Mouse (Mus musculus): ENCODE data around the gene Minpp1. TPM values are rescaled to one million over a fixed set of nuclear protein-coding genes. Genes with fewer than 3 reads are reported as not detected.
"Not testable (repeated sequence)": the region's sequence is repeated elsewhere in the genome, so short reads cannot be mapped to it uniquely, and the experiment has no call there.

Gene Minpp1
- 61.5 and 69.1 TPM in 2 replicates for polyA plus RNA-seq (2015; fragmentation: Nextera tagmentation; extraction: Ambion mirVana)

- WGBS = under 1% methylated on average over 64 of the region's 64 CpGs
- peak; percentile 87 for ATAC-seq (ENCODE audit: insufficient number of reproducible peaks, insufficient read depth, low FRiP score, low TSS enrichment, low read depth)
Observed at GRCm38 (mm10) chr19:32485681-32486105, at the start of gene Minpp1. Gene Minpp1 (plus strand): TSS chr19:32485769.

GRCm38 (mm10) chr19:32439356-32439755 is 46.2 kb upstream of the Minpp1 start:
- Histone ChIP-seq H3K27me3 (no peaks in the 10 kb centered on the region), H3K4me3 (no peak overlapping the region), H3K27ac (no peak overlapping the region), H3K4me1 (no peaks in the 10 kb centered on the region), H3K9me3 (peaks cover 5% of the 10 kb centered on the region; the same call in 1 of the 2 replicates), H3K4me2 (no peak overlapping the region), H3K9ac (no peak overlapping the region), H3K36me3 (no peaks in the 10 kb centered on the region)
- ATAC-seq (ENCODE audit: insufficient number of reproducible peaks, insufficient read depth, low FRiP score, low TSS enrichment, low read depth) = no peak
- 86% methylated on average over 2 of the region's 2 CpGs for WGBS

More at GRCm38 (mm10) chr19:32485681-32486105, at the start of gene Minpp1:
- Histone ChIP-seq H3K27me3 (no peaks in the 10 kb centered on the region), H3K27ac (peak within 1 kb of the TSS; percentile 88), H3K9ac (peak within 1 kb of the TSS; percentile 83), H3K4me1 (peaks cover 25% of the 10 kb centered on the region), H3K4me3 (peak within 1 kb of the TSS; percentile 71), H3K36me3 (no peaks in the 10 kb centered on the region), H3K9me3 (no peaks in the 10 kb centered on the region), H3K4me2 (peak within 1 kb of the TSS; percentile 77)

- Histone ChIP-seq H3K27me3 (no peaks in the 10 kb centered on the region), H3K9ac (no peak overlapping the region), H3K4me3 (no peak overlapping the region), H3K9me3 (peaks cover 5% of the 10 kb centered on the region; the same call in 1 of the 2 replicates), H3K4me1 (no peaks in the 10 kb centered on the region), H3K4me2 (no peak overlapping the region), H3K27ac (no peak overlapping the region), H3K36me3 (no peaks in the 10 kb centered on the region)
- no peak for ATAC-seq (ENCODE audit: insufficient number of reproducible peaks, insufficient read depth, low FRiP score, low TSS enrichment, low read depth)
- WGBS = 95% methylated on average over 9 of the region's 11 CpGs
Observed at GRCm38 (mm10) chr19:32441568-32441967, 44.0 kb upstream of the Minpp1 start.

GRCm38 (mm10) chr19:32448931-32449330 is 36.6 kb upstream of the Minpp1 start:
- Histone ChIP-seq H3K4me3 (no peak overlapping the region), H3K27ac (no peak overlapping the region), H3K9me3 (peaks cover 3% of the 10 kb centered on the region; the same call in 1 of the 2 replicates), H3K9ac (no peak overlapping the region), H3K4me2 (no peak overlapping the region), H3K4me1 (no peaks in the 10 kb centered on the region), H3K27me3 (no peaks in the 10 kb centered on the region), H3K36me3 (no peaks in the 10 kb centered on the region)
- 96% methylated on average over 10 of the region's 10 CpGs for WGBS
- ATAC-seq (ENCODE audit: insufficient number of reproducible peaks, insufficient read depth, low FRiP score, low TSS enrichment, low read depth) = no peak

GRCm38 (mm10) chr19:32452231-32452630 is 33.3 kb upstream of the Minpp1 start:
- no peak overlapping the region for H3K9ac ChIP-seq
- H3K36me3 ChIP-seq = no peaks in the 10 kb centered on the region
- no peak overlapping the region for H3K4me3 ChIP-seq
- no peaks in the 10 kb centered on the region for H3K4me1 ChIP-seq
- ATAC-seq (ENCODE audit: insufficient number of reproducible peaks, insufficient read depth, low FRiP score, low TSS enrichment, low read depth) = no peak
- no peak overlapping the region for H3K27ac ChIP-seq
- WGBS = 77% methylated on average over 4 of the region's 4 CpGs
- H3K27me3 ChIP-seq = no peaks in the 10 kb centered on the region
- peaks cover 3% of the 10 kb centered on the region; the same call in 1 of the 2 replicates for H3K9me3 ChIP-seq
- H3K4me2 ChIP-seq = no peak overlapping the region

GRCm38 (mm10) chr19:32456744-32457143 is 28.8 kb upstream of the Minpp1 start:
- H3K9me3 ChIP-seq = peaks cover 7% of the 10 kb centered on the region; the same call in 1 of the 2 replicates
- no peaks in the 10 kb centered on the region for H3K27me3 ChIP-seq
- no peak overlapping the region for H3K9ac ChIP-seq
- ATAC-seq (ENCODE audit: insufficient number of reproducible peaks, insufficient read depth, low FRiP score, low TSS enrichment, low read depth) = no peak
- H3K4me3 ChIP-seq = no peak overlapping the region
- H3K4me1 ChIP-seq = no peaks in the 10 kb centered on the region
- H3K4me2 ChIP-seq = no peak overlapping the region
- 89% methylated on average over 2 of the region's 2 CpGs for whole genome bisulfite sequencing
- H3K27ac ChIP-seq = no peak overlapping the region
- no peaks in the 10 kb centered on the region for H3K36me3 ChIP-seq

GRCm38 (mm10) chr19:32457631-32458030 is 27.9 kb upstream of the Minpp1 start:
- WGBS = 91% methylated on average over 8 of the region's 8 CpGs
- not testable (repeated sequence) for H3K9me3 ChIP-seq; H3K9ac ChIP-seq; H3K36me3 ChIP-seq; ATAC-seq (ENCODE audit: insufficient number of reproducible peaks, insufficient read depth, low FRiP score, low TSS enrichment, low read depth); H3K4me1 ChIP-seq; H3K4me2 ChIP-seq; H3K27ac ChIP-seq; H3K4me3 ChIP-seq; H3K27me3 ChIP-seq

GRCm38 (mm10) chr19:32463037-32463436 is 22.5 kb upstream of the Minpp1 start:
- Histone ChIP-seq H3K36me3 (no peaks in the 10 kb centered on the region), H3K4me3 (no peak overlapping the region), H3K9ac (no peak overlapping the region), H3K27ac (no peak overlapping the region), H3K27me3 (no peaks in the 10 kb centered on the region), H3K4me1 (no peaks in the 10 kb centered on the region), H3K4me2 (no peak overlapping the region), H3K9me3 (peaks cover 7% of the 10 kb centered on the region; the same call in 1 of the 2 replicates)
- no peak for ATAC-seq (ENCODE audit: insufficient number of reproducible peaks, insufficient read depth, low FRiP score, low TSS enrichment, low read depth)
- 96% methylated on average over 6 of the region's 6 CpGs for WGBS

GRCm38 (mm10) chr19:32465228-32465627 is 20.3 kb upstream of the Minpp1 start:
- H3K4me1 ChIP-seq = no peaks in the 10 kb centered on the region
- H3K4me3 ChIP-seq = no peak overlapping the region
- no peak for ATAC-seq (ENCODE audit: insufficient number of reproducible peaks, insufficient read depth, low FRiP score, low TSS enrichment, low read depth)
- no peaks in the 10 kb centered on the region for H3K9me3 ChIP-seq
- H3K27me3 ChIP-seq = no peaks in the 10 kb centered on the region
- no peak overlapping the region for H3K27ac ChIP-seq
- no peak overlapping the region for H3K9ac ChIP-seq
- H3K36me3 ChIP-seq = no peaks in the 10 kb centered on the region
- 88% methylated on average over 4 of the region's 4 CpGs for WGBS
- H3K4me2 ChIP-seq = no peak overlapping the region

GRCm38 (mm10) chr19:32466478-32466877 is 19.1 kb upstream of the Minpp1 start, which contains the start of gene Rpl9-ps6:
Gene Rpl9-ps6 (minus strand): TSS chr19:32466578.
- Histone ChIP-seq H3K4me1 (no peaks in the 10 kb centered on the region), H3K9me3 (no peaks in the 10 kb centered on the region), H3K36me3 (no peaks in the 10 kb centered on the region), H3K27me3 (no peaks in the 10 kb centered on the region), H3K27ac (no peak within 1 kb of the TSS), H3K9ac (no peak within 1 kb of the TSS), H3K4me3 (no peak within 1 kb of the TSS), H3K4me2 (no peak within 1 kb of the TSS)
- no peak for ATAC-seq (ENCODE audit: insufficient number of reproducible peaks, insufficient read depth, low FRiP score, low TSS enrichment, low read depth)
- WGBS = 74% methylated on average over 6 of the region's 6 CpGs

- Histone ChIP-seq H3K9ac (no peak overlapping the region), H3K36me3 (no peaks in the 10 kb centered on the region), H3K27me3 (no peaks in the 10 kb centered on the region), H3K4me2 (no peak overlapping the region), H3K4me3 (no peak overlapping the region), H3K9me3 (no peaks in the 10 kb centered on the region), H3K4me1 (no peaks in the 10 kb centered on the region), H3K27ac (no peak overlapping the region)
- WGBS = 91% methylated on average over 5 of the region's 5 CpGs
- no peak for ATAC-seq (ENCODE audit: insufficient number of reproducible peaks, insufficient read depth, low FRiP score, low TSS enrichment, low read depth)
Observed at GRCm38 (mm10) chr19:32467325-32467724, 18.2 kb upstream of the Minpp1 start.

- H3K4me2 ChIP-seq = peak overlapping the region; percentile 22; the same call in 1 of the 2 replicates
- H3K4me3 ChIP-seq = no peak overlapping the region
- H3K36me3 ChIP-seq = no peaks in the 10 kb centered on the region
- H3K9ac ChIP-seq = no peak overlapping the region
- ATAC-seq (ENCODE audit: insufficient number of reproducible peaks, insufficient read depth, low FRiP score, low TSS enrichment, low read depth) = no peak
- WGBS = 16% methylated on average over 6 of the region's 6 CpGs
- no peaks in the 10 kb centered on the region for H3K9me3 ChIP-seq
- no peak overlapping the region for H3K27ac ChIP-seq
- no peaks in the 10 kb centered on the region for H3K27me3 ChIP-seq
- H3K4me1 ChIP-seq = no peaks in the 10 kb centered on the region
Observed at GRCm38 (mm10) chr19:32470059-32470497, 15.5 kb upstream of the Minpp1 start.
